Mouse (Mus musculus) midbrain, embryonic 15.5 days (tissue): Measurements from ENCODE around the gene Tln2. TPM values are rescaled to one million over a fixed set of nuclear protein-coding genes. Genes with fewer than 3 reads are reported as not detected.

ENCODE experiments used
- ATAC-seq: fragments of 200-750 bp; cut with Nextera tagmentation; replicated peaks from 2 replicates; pipeline ENCODE4 v1.8.0; 2017; ENCODE audit warnings: moderate TSS enrichment
- H3K27ac ChIP-seq: fragments of 300-500 bp; sonication (generic); 2 replicates; pipeline ENCODE4 v1.5.1; 2015; ENCODE audit warnings: mild to moderate bottlenecking, inconsistent platforms
- H3K27me3 ChIP-seq: fragments of 300-500 bp; sonication (generic); replicated peaks from 2 replicates; pipeline ENCODE4 v1.6.1; 2015; ENCODE audit warnings: inconsistent platforms
- H3K36me3 ChIP-seq: fragments of 300-500 bp; sonication (generic); replicated peaks from 2 replicates; pipeline ENCODE4 v1.6.1; 2015; ENCODE audit warnings: inconsistent platforms
- H3K4me1 ChIP-seq: fragments of 300-500 bp; sonication (generic); 2 replicates; pipeline ENCODE4 v1.6.1; 2015; ENCODE audit warnings: inconsistent platforms
- H3K4me2 ChIP-seq: fragments of 300-500 bp; sonication (generic); 2 replicates; pipeline ENCODE4 v1.6.1; 2015; ENCODE audit warnings: inconsistent platforms, mild to moderate bottlenecking, moderate library complexity
- H3K4me3 ChIP-seq: fragments of 300-500 bp; sonication (generic); 2 replicates; pipeline ENCODE4 v1.5.1; 2015; ENCODE audit warnings: mild to moderate bottlenecking, inconsistent platforms
- H3K9ac ChIP-seq: fragments of 300-500 bp; sonication (generic); 2 replicates; pipeline ENCODE4 v1.6.1; 2015; ENCODE audit warnings: mild to moderate bottlenecking, inconsistent platforms
- H3K9me3 ChIP-seq: fragments of 300-500 bp; sonication (generic); 2 replicates; pipeline ENCODE4 v1.6.1; 2016; ENCODE audit warnings: inconsistent platforms
- WGBS: fragments of 180-500 bp; shearing (Covaris S2); methylation state at CpG from one replicate; pipeline ENCODE4 v1.1.7; 2015; ENCODE audit warnings: mixed read lengths; 5-methylcytosine and 5-hydroxymethylcytosine counted together
- polyA plus RNA-seq: library from polyadenylated mRNA; unstranded; fragments of >200 nt; fragmentation: Nextera tagmentation; extraction: Ambion mirVana; gene quantifications from 2 replicates; pipeline ENCODE4 v1.2.1, GENCODE M21; 2015

Gene Tln2
- 31.2 and 31.5 TPM in 2 replicates for polyA plus RNA-seq

DNA sequence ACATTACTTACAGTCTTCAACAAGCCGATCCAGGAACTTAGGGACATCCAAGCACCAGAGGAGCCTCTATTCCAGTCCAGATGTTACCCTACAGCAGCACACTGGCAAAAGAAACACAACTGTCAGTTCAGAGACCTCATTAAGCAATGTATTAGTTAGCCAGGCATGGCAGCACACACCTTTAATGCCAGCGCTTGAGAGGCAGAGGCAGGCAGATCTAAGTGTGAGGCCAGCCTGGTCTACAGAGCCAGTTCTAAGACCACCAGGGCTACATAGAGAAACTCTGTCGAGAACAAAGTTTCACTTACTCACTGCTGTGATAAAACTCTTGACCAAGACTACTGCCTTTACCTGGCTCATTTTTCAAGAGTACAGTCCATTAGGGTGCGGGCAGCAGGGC, at the start of gene Tln2:
Gene Tln2 (minus strand): TSS at position 101 of the 400 bp plus-strand sequence.
- no peak for ATAC-seq
- no peaks in the 10 kb centered on the region for H3K9me3 ChIP-seq
- H3K27ac ChIP-seq: no peak within 1 kb of the TSS
- H3K4me1 ChIP-seq: no peaks in the 10 kb centered on the region
- 94% methylated on average over 4 of the region's 4 CpGs for WGBS
- no peak within 1 kb of the TSS for H3K4me3 ChIP-seq
- H3K36me3 ChIP-seq: no peaks in the 10 kb centered on the region
- no peaks in the 10 kb centered on the region for H3K27me3 ChIP-seq
- H3K4me2 ChIP-seq: no peak within 1 kb of the TSS
- no peak within 1 kb of the TSS for H3K9ac ChIP-seq

DNA sequence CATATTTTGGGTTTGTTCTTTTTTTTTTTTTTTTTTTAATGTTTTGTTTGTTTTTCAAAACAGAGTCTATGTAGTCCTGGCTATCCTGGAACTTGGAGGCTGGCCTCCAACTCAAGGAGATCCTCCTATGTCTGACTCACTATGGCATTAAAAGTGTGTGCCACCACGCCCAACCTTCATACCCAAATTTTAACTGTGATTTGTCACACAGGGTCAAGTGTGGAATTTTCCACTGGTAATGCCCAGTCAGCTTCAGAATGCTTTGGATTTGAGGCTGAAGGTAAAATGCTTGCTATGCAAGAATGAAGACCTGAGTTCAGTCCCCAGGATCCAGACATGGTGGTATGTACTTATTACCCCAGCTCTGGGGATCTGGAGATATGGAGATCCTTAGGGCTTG, 49.7 kb upstream of the Tln2 start:
- no peak overlapping the region for H3K4me2 ChIP-seq
- H3K36me3 ChIP-seq: no peaks in the 10 kb centered on the region
- no peak overlapping the region for H3K4me3 ChIP-seq
- no peaks in the 10 kb centered on the region for H3K27me3 ChIP-seq
- no peaks in the 10 kb centered on the region for H3K9me3 ChIP-seq
- H3K4me1 ChIP-seq: no peaks in the 10 kb centered on the region
- no peak overlapping the region for H3K9ac ChIP-seq
- H3K27ac ChIP-seq: no peak overlapping the region
- 88% methylated on average over 1 of the region's 1 CpGs for WGBS
- ATAC-seq: no peak

DNA sequence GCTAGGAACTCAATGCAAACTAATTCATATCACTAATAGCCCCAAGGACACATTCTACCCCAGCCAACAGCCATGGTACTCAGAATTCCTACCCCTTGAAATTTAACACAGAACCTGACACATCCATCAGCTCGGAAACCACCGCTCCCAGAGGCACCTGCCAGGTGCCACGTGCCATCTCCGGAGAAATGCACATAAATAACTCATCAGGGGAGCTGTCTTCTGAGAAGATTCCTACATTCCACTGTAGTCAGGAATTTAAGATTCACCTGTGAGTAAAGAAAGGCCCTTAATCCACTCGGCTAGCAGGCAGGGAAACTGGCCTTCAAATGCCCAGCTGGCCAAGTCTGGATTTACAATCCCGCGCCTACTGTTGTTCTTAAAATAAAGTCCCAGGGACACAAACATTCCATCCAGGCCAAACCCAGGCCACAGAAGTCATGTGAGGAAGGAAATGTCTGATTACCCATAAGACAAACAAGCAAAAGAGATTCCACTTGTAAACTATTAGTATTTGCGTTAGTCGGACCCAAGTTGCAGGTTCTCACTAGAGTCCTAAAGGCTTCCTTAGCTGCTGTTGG, 48.4 kb upstream of the Tln2 start:
- H3K4me2 ChIP-seq: no peak overlapping the region
- H3K27ac ChIP-seq: no peak overlapping the region
- 76% methylated on average over 9 of the region's 9 CpGs for WGBS
- no peaks in the 10 kb centered on the region for H3K9me3 ChIP-seq
- no peaks in the 10 kb centered on the region for H3K36me3 ChIP-seq
- no peak overlapping the region for H3K9ac ChIP-seq
- H3K4me3 ChIP-seq: no peak overlapping the region
- no peaks in the 10 kb centered on the region for H3K4me1 ChIP-seq
- ATAC-seq: no peak
- no peaks in the 10 kb centered on the region for H3K27me3 ChIP-seq

DNA sequence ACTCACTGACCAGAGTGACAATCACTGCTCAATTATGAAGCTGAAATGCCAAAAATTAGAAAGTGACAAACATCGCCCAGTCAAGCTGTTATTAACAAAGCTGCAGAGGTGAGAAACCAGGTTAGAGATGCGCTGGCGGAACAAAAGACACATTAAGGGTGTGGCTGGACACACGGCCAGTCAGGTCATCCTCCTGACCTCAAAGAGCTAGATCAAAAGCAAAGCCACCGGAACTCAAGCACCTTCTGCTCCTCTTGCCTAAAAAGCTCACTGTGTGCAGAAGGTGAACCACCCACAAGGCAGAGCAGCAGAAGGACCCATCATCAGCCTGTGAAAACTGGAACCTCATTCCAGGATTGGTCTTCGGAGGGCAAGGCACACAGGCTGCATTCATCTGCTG, 47.8 kb upstream of the Tln2 start:
- no peaks in the 10 kb centered on the region for H3K4me1 ChIP-seq
- no peak overlapping the region for H3K27ac ChIP-seq
- 90% methylated on average over 6 of the region's 6 CpGs for WGBS
- no peak for ATAC-seq
- H3K4me3 ChIP-seq: no peak overlapping the region
- no peak overlapping the region for H3K4me2 ChIP-seq
- no peaks in the 10 kb centered on the region for H3K27me3 ChIP-seq
- H3K9me3 ChIP-seq: no peaks in the 10 kb centered on the region
- no peak overlapping the region for H3K9ac ChIP-seq
- no peaks in the 10 kb centered on the region for H3K36me3 ChIP-seq

DNA sequence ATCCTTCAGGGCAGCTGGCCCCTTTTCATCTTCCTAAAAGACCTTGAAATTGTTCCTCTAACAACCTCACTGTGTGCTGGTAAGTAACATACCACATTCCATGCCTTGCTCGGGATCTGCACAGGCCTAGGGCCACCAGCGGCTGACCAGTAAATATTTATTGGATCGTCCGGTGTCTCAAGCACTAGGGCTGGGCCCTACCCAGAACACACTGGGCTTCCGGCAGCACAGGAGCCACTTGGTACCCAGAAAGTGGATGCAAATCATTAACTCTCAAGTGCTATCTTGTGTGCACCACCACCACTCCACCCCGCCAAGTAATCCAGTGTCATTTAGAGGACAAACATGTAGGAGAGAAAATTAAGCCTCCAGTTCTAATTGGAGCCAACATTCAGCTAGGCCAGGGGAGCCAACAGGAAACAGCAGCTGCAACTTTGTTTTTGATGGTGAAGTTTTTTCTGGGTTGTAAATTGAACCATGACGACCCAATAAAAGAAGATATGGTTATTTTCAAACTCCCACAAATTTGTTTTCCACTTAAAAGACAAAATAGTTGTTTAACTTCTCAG, 46.4 kb upstream of the Tln2 start:
- no peaks in the 10 kb centered on the region for H3K9me3 ChIP-seq
- H3K9ac ChIP-seq: no peak overlapping the region
- no peak for ATAC-seq
- H3K4me1 ChIP-seq: no peaks in the 10 kb centered on the region
- no peaks in the 10 kb centered on the region for H3K36me3 ChIP-seq
- no peak overlapping the region for H3K4me3 ChIP-seq
- WGBS: 79% methylated on average over 7 of the region's 7 CpGs
- no peaks in the 10 kb centered on the region for H3K27me3 ChIP-seq
- H3K27ac ChIP-seq: no peak overlapping the region
- H3K4me2 ChIP-seq: no peak overlapping the region

DNA sequence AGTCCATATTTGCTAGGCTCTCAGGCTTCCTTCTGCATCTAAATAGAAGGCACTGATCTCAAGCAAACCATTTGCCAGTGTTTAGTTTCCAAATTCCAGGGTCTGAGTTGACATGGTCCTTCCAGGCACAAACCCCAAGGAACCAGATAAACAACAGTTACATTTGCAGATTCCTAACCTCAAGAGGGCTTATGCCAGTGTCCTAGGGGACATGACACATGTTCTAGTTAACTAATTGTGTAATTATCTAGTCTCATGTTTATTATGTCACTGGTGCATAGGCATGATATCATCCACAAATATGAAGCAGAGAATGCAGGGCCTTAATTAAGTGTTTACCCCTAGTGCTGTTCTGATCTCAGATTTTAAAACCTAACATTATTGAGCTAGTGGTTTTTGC, 45.4 kb upstream of the Tln2 start:
- no peaks in the 10 kb centered on the region for H3K4me1 ChIP-seq
- H3K9ac ChIP-seq: no peak overlapping the region
- H3K36me3 ChIP-seq: no peaks in the 10 kb centered on the region
- no peak for ATAC-seq
- H3K4me3 ChIP-seq: no peak overlapping the region
- no peaks in the 10 kb centered on the region for H3K9me3 ChIP-seq
- H3K27ac ChIP-seq: no peak overlapping the region
- no peak overlapping the region for H3K4me2 ChIP-seq
- no peaks in the 10 kb centered on the region for H3K27me3 ChIP-seq

DNA sequence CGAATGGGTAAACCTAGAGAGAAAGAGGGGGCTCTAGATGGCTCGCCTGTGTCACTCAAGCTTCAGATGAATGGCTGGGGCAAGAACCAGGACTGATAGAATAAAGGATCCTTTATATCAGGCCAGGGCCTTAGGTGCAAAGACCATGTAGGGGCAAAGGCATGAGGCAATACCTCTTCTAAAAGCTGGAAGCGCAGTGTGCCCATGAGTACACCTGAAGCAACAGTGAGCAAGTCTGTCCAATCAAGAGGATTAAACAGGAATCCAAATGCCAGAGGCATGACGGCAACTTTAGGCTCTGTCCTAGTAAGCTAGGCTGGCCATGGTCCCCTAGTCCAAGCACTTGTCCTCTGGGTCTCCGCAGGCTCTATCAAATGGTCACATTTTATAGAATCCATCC, 42.8 kb upstream of the Tln2 start:
- no peaks in the 10 kb centered on the region for H3K4me1 ChIP-seq
- H3K4me2 ChIP-seq: no peak overlapping the region
- no peak overlapping the region for H3K27ac ChIP-seq
- no peak for ATAC-seq
- no peak overlapping the region for H3K4me3 ChIP-seq
- H3K9ac ChIP-seq: no peak overlapping the region
- H3K36me3 ChIP-seq: no peaks in the 10 kb centered on the region
- no peaks in the 10 kb centered on the region for H3K27me3 ChIP-seq
- WGBS: 83% methylated on average over 5 of the region's 5 CpGs
- no peaks in the 10 kb centered on the region for H3K9me3 ChIP-seq

DNA sequence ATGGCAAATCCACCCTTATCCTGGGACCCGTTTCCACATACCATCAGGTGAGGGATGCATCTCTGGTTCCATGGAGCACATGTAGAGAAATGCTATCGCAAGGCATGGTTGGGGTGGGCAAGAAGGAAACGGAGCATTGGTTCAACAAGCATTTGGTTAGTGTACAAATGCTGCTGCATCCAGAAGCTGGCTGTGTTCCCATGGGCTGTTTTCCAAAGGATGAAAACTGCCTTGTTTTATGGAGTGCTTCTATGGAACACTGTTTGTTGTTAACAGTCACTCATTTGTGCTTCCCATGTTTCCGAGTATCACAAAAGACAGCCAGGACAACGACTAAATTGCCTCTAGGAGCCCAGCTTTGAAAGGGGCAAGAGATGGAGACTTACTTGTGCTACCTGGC, 35.7 kb upstream of the Tln2 start:
- Histone ChIP-seq H3K4me3 (no peak overlapping the region), H3K27ac (no peak overlapping the region), H3K9ac (no peak overlapping the region), H3K36me3 (no peaks in the 10 kb centered on the region), H3K4me1 (no peaks in the 10 kb centered on the region), H3K9me3 (no peaks in the 10 kb centered on the region), H3K27me3 (no peaks in the 10 kb centered on the region), H3K4me2 (no peak overlapping the region)
- no peak for ATAC-seq
- 91% methylated on average over 5 of the region's 5 CpGs for WGBS

DNA sequence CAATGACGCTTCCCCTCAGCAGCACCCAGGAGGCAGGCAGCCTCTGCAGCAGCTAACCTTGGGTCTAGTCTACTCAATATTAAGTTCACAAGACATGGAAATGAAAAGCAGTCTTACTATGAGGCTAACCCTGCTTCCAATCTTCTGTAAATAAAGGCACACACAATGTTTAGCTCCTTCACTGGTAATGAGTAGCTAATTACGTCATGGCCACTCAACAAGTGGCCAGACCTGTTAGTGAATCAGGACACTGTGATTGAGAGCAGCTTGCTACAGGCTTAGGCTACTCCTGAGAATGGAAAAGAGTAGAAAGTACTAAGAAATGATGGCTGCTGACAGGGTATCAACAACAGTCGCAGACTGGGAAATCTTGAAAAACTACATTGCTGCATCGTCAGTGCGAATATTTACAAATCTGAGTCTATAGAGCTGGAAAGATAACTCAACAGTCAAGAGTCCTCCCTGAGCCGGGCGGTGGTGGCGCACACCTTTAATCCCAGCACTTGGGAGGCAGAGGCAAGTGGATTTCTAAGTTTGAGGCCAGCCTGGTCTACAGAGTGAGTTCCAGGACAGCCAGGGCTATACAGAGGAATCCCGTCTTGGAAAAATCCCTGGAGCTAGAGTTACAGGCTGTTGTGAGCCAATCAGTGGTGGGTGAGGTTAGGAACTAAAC, 34.1 kb upstream of the Tln2 start:
- Histone ChIP-seq H3K4me1 (no peaks in the 10 kb centered on the region), H3K9me3 (no peaks in the 10 kb centered on the region), H3K27me3 (no peaks in the 10 kb centered on the region), H3K4me2 (no peak overlapping the region), H3K9ac (no peak overlapping the region), H3K4me3 (no peak overlapping the region), H3K27ac (no peak overlapping the region), H3K36me3 (no peaks in the 10 kb centered on the region)
- WGBS: 95% methylated on average over 9 of the region's 9 CpGs
- no peak for ATAC-seq

DNA sequence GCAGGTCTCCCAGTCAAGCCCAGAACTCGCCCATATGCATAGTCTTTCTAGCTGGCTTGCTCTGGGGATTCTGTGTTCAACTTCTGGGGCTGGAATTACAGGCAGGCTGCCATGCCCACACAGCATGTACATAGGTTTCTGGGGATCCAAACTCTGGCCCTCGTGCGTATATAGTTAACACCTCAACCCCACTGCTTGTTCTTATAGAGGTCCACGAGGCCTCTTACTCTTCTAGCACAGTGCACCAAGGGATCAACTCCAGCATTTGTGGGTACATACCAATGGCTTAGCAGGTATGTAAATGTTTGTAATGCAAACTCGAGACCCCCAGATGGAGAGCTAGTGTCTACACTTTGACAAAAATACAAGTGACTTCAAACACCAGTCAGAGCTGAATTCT, 33.2 kb upstream of the Tln2 start:
- 93% methylated on average over 5 of the region's 5 CpGs for WGBS
- no peaks in the 10 kb centered on the region for H3K27me3 ChIP-seq
- no peak overlapping the region for H3K9ac ChIP-seq
- no peak overlapping the region for H3K4me3 ChIP-seq
- H3K4me1 ChIP-seq: no peaks in the 10 kb centered on the region
- H3K4me2 ChIP-seq: no peak overlapping the region
- H3K27ac ChIP-seq: no peak overlapping the region
- no peak for ATAC-seq
- H3K9me3 ChIP-seq: no peaks in the 10 kb centered on the region
- H3K36me3 ChIP-seq: no peaks in the 10 kb centered on the region

DNA sequence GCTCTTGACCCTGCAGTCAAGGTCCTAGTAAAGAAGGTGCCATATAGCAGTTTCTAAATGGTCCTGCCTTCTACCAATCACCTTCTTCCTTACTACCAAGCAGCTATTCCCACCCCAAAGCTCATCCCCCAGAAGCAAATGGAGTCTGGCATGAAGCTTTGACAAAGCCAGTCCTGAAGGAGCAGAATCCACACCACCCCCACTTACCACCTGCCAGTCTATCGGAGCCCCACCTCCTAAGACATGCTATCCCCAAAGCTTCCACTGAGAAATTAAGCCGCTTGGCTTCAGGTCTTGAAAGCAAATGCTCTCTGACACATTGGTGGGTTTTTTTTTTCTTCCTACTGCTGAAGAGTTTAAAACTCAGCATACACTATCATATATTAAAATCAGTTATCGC, 27.6 kb upstream of the Tln2 start:
- 73% methylated on average over 3 of the region's 3 CpGs for WGBS
- H3K9ac ChIP-seq: no peak overlapping the region

DNA sequence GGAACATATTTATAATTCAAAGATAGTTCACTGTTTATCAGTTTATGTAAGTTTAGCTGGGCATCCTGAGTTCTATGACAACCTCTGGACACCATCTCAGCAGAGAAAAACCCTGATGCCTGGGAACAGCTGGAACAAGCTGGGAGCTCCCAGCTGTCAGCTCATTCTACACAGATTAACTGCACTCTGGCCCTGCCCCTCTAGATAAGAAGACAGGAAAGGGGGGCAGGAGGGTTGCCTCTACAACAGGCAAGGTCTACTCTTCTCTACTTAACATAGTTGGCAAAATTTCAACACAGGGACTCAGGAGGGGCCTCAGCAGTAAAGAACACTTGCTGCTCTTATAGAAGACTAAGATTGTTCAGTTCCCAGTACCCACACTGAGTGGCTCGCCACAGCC, 27.0 kb upstream of the Tln2 start:
- Histone ChIP-seq H3K4me3 (no peak overlapping the region), H3K4me1 (no peaks in the 10 kb centered on the region), H3K27ac (no peak overlapping the region), H3K9ac (no peak overlapping the region), H3K27me3 (no peaks in the 10 kb centered on the region), H3K4me2 (no peak overlapping the region), H3K36me3 (no peaks in the 10 kb centered on the region), H3K9me3 (no peaks in the 10 kb centered on the region)
- no peak for ATAC-seq
- 66% methylated on average over 1 of the region's 1 CpGs for WGBS

More for the DNA sequence above, 27.6 kb upstream of the Tln2 start:
- H3K36me3 ChIP-seq: no peaks in the 10 kb centered on the region
- H3K4me3 ChIP-seq: no peak overlapping the region
- no peaks in the 10 kb centered on the region for H3K27me3 ChIP-seq
- no peak for ATAC-seq
- H3K4me1 ChIP-seq: no peaks in the 10 kb centered on the region
- no peaks in the 10 kb centered on the region for H3K9me3 ChIP-seq
- no peak overlapping the region for H3K27ac ChIP-seq
- no peak overlapping the region for H3K4me2 ChIP-seq

DNA sequence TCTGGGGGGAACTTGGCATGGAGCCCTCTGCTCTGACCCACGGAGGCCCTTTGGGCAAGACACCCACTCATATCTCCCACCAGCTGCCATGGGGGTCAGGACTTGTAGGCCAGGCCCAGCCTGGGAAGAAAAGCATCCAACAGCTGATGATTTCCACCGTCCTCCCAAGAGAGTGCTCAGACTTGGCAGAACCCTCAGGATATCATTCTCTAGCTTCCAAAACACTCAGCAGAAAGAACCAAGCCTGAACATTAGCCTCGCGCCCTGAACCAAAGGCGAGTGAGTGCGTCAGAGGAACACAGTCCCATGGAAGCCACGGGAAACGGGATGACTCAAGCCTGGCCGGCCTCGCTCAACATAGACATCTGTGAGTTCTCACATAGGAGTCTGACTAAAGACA, 25.4 kb upstream of the Tln2 start:
- no peaks in the 10 kb centered on the region for H3K27me3 ChIP-seq
- H3K9me3 ChIP-seq: no peaks in the 10 kb centered on the region
- no peaks in the 10 kb centered on the region for H3K36me3 ChIP-seq
- 93% methylated on average over 10 of the region's 10 CpGs for WGBS
- no peaks in the 10 kb centered on the region for H3K4me1 ChIP-seq
- H3K27ac ChIP-seq: no peak overlapping the region
- no peak overlapping the region for H3K4me3 ChIP-seq
- H3K4me2 ChIP-seq: no peak overlapping the region
- no peak for ATAC-seq
- H3K9ac ChIP-seq: no peak overlapping the region
